Mouse (Mus musculus) lung, postnatal 0 days (tissue): Measurements from ENCODE around the gene 4930519P11Rik. TPM values are rescaled to one million over a fixed set of nuclear protein-coding genes. Genes with fewer than 3 reads are reported as not detected.

Experiments used
- ATAC-seq: fragments of 200-750 bp; cut with Nextera tagmentation; 2 replicates; pipeline ENCODE4 v1.8.0; 2017; ENCODE audit warnings: moderate library complexity
- DNase-seq: peaks from one replicate; pipeline ENCODE4 v3.0.0-alpha.2; 2016; ENCODE audit warnings: low spot score
- H3K27ac ChIP-seq: fragments of 300-500 bp; sonication (generic); 2 replicates; pipeline ENCODE4 v1.5.1; 2014; ENCODE audit warnings: antibody characterized with exemption, mild to moderate bottlenecking, low read length, mixed read lengths
- H3K27me3 ChIP-seq: fragments of 300-500 bp; sonication (generic); replicated peaks from 2 replicates; pipeline ENCODE4 v1.6.1; 2014; ENCODE audit warnings: low read length, mixed read lengths; ENCODE audit not compliant: insufficient read depth
- H3K36me3 ChIP-seq: fragments of 300-500 bp; sonication (generic); 2 replicates; pipeline ENCODE4 v1.6.1; 2014; ENCODE audit warnings: low read length, mixed read lengths; ENCODE audit not compliant: insufficient read depth
- H3K4me1 ChIP-seq: fragments of 300-500 bp; sonication (generic); 2 replicates; pipeline ENCODE4 v1.6.1; 2014; ENCODE audit warnings: antibody characterized with exemption, low read depth, low read length, mixed read lengths; ENCODE audit not compliant: insufficient read depth
- H3K4me2 ChIP-seq: fragments of 300-500 bp; sonication (generic); replicated peaks from 2 replicates; pipeline ENCODE4 v1.6.1; 2014; ENCODE audit warnings: low read depth, mild to moderate bottlenecking, low read length, moderate library complexity, mixed read lengths
- H3K4me3 ChIP-seq: fragments of 300-500 bp; sonication (generic); 2 replicates; pipeline ENCODE4 v1.5.1; 2014; ENCODE audit warnings: low read depth, low read length
- H3K9ac ChIP-seq: fragments of 300-500 bp; sonication (generic); replicated peaks from 2 replicates; pipeline ENCODE4 v1.6.1; 2014; ENCODE audit warnings: low read depth, mild to moderate bottlenecking
- H3K9me3 ChIP-seq: fragments of 300-500 bp; sonication (generic); 2 replicates; pipeline ENCODE4 v1.6.1; 2016; ENCODE audit warnings: low read length, mixed read lengths
- CTCF ChIP-seq: IDR thresholded peaks from 2 replicates; pipeline ENCODE4 v1.5.1; 2016; ENCODE audit warnings: antibody characterized with exemption, mild to moderate bottlenecking
- EP300 ChIP-seq: IDR thresholded peaks from 2 replicates; pipeline ENCODE4 v1.6.1; 2016; ENCODE audit warnings: antibody characterized with exemption, mild to moderate bottlenecking, control low read depth
- whole genome bisulfite sequencing: fragments of 180-500 bp; shearing (Covaris S2); extraction: QIAGEN DNeasy Blood & Tissue Kit; methylation state at CpG from one replicate; pipeline ENCODE4 v1.1.7; 2014; 5-methylcytosine and 5-hydroxymethylcytosine counted together
- polyA plus RNA-seq: library from polyadenylated mRNA; unstranded; fragments of >200 nt; fragmentation: Nextera tagmentation; extraction: Ambion mirVana; gene quantifications from 2 replicates; pipeline ENCODE4 v1.2.1, GENCODE M21; 2015

4930519P11Rik gene
- polyA plus RNA-seq, 1 experiment from 2014 or later, result 0.61 TPM

DNA sequence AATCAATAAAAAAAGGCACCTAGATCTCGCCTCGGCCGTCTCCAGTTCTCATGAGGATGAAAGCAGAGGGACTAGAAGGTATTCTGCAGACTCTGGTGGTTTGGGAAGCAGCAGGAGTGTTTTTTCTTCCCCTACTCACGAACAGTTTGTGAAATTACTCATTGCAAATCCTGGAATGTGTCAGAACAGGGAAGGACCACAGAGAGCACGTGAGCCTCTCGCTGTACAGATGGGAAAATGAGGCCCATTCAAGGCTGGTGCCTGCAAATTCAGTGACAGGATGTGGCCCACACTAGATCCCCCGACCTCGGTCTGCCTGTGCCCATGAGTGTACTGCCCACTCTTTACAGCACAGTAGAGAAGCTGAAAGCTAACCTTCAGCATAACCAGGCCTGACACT lies 41.3 kb downstream of the 4930519P11Rik start:
- H3K4me1 ChIP-seq, result peaks cover 9% of the 10 kb centered on the region
- WGBS, result 57% methylated on average over 8 of the region's 8 CpGs
- no peaks in the 10 kb centered on the region for H3K36me3 ChIP-seq
- H3K27me3 ChIP-seq, result no peaks in the 10 kb centered on the region
- no peak for ATAC-seq
- no peak overlapping the region for H3K27ac ChIP-seq
- H3K4me3 ChIP-seq, result no peak overlapping the region
- DNase-seq, result no peak
- H3K9ac ChIP-seq, result no peak overlapping the region
- TF ChIP-seq EP300 (no peak), CTCF (no peak)
- no peaks in the 10 kb centered on the region for H3K9me3 ChIP-seq
- H3K4me2 ChIP-seq, result no peak overlapping the region

DNA sequence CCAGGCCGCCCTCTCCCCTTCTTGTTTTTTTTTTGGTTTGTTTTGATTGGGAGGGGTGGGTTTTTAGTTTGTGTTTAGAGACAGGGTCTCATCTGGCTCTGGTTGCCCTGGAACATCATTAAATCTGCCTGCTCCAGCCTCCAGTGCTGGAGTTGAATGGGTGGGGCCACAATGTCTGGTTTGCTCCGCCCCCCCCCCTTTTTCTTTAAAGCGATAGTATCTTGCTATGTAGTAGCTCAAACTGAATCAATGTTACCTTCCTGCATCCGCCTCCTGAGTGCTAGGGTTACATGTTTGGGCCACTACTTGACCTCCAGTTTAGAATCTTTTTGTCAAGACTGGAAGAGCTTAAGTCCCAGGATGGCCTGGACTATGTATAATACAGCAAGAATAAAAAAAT lies 42.0 kb downstream of the 4930519P11Rik start:
- Histone ChIP-seq H3K27ac (no peak overlapping the region), H3K4me2 (no peak overlapping the region), H3K36me3 (no peaks in the 10 kb centered on the region), H3K4me3 (no peak overlapping the region), H3K27me3 (no peaks in the 10 kb centered on the region), H3K9me3 (no peaks in the 10 kb centered on the region), H3K9ac (no peak overlapping the region), H3K4me1 (peaks cover 9% of the 10 kb centered on the region)
- no peak for TF ChIP-seq CTCF
- TF ChIP-seq EP300, result no peak
- ATAC-seq, result no peak
- 83% methylated on average over 4 of the region's 4 CpGs for WGBS
- no peak for DNase-seq

DNA sequence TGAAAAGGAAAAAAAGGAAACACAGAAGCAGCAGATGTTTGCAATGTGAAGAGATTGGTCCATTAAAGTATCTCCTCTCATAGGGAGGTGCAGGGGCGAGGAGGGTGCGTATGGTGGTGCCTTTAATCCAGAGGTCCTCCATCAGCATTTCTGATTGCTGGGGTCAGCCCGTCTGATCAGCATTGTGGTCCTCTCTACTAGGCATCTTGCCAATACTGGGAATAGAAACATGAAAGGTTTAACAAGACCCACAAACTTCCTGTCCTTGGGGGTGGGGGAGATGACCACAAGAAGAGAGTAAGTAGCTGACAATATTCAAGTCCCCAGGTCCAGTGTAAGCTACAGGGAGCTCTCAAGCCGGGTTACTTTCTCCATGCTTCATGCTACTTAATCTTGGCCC lies 42.6 kb downstream of the 4930519P11Rik start:
- H3K9ac ChIP-seq, result no peak overlapping the region
- DNase-seq, result no peak
- H3K9me3 ChIP-seq, result no peaks in the 10 kb centered on the region
- no peaks in the 10 kb centered on the region for H3K27me3 ChIP-seq
- no peaks in the 10 kb centered on the region for H3K36me3 ChIP-seq
- 39% methylated on average over 4 of the region's 4 CpGs for WGBS
- H3K4me3 ChIP-seq, result no peak overlapping the region
- no peak for ATAC-seq
- H3K4me1 ChIP-seq, result peaks cover 9% of the 10 kb centered on the region
- TF ChIP-seq EP300 (no peak), CTCF (no peak)
- no peak overlapping the region for H3K4me2 ChIP-seq
- H3K27ac ChIP-seq, result no peak overlapping the region

DNA sequence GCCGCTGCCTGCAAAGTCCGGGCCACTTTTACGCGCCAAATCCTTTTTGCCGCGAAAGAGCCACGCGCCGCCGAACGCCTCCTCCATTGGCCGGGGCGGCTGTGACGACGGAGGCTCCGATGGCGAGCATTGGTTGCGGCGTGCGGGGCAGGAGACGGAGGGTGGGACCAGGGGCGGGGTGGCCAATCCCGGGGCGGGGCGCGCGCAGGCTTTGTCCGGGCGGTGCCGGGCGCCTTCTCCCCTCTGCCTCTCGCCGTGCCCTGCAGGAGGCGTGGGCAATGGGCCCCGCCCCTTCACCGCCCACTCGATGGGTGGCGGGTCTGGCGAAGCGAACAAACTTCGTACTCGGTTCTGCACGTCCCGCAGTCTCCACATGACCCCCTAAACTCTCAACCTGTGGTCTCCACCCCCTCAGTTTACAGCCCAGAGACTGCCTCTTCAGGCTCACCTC lies 43.4 kb downstream of the 4930519P11Rik start, which contains the start of gene E2f1:
Gene E2f1 (minus strand): TSS at position 57 of the 451 bp plus-strand sequence.
- Histone ChIP-seq H3K27ac (peak within 1 kb of the TSS; percentile 77), H3K27me3 (no peaks in the 10 kb centered on the region), H3K9me3 (no peaks in the 10 kb centered on the region), H3K36me3 (no peaks in the 10 kb centered on the region), H3K4me2 (peak within 1 kb of the TSS; percentile 93), H3K9ac (peak within 1 kb of the TSS; percentile 23; the same call in 1 of the 2 replicates), H3K4me1 (peaks cover 9% of the 10 kb centered on the region), H3K4me3 (peak within 1 kb of the TSS; percentile 73)
- 0% methylated on average over 38 of the region's 44 CpGs for WGBS
- ATAC-seq, result peak; percentile 98
- TF ChIP-seq EP300 (no peak), CTCF (peak; percentile 43)
- DNase-seq, result peak; percentile 97

DNA sequence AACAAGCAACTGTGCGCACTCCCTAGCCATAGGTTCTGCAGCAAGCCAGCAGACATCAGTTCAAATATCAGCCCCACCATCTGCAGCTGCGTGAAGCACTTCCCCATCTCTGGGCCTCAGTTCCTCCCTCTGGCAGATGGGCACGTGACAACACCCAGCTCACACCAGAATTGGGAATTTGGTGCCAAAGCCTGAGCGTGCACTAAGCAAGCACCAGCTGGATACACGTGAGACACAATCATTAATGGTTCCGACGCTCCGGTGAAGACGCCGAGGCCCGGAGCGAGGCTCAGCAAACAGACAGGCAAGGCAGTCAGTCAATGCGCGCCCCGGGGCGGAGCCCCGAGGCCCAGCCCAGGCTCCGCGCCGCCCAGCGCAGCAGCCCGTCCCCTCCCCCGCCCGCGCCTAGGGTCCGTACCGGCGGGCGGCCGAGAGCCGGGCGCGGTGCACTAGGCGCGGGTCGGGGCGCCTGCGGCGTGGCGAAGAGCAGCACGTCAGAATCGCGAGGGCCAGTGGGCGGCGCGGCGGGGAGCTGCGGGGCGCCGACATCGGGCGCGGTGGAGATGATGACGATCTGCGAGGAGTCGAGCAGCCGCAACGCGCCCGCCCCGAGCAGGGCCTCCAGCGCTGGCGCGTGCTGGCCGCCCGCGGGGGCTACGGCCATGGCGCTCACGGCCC lies 44.0 kb downstream of the 4930519P11Rik start:
- H3K4me2 ChIP-seq, result peak overlapping the region; percentile 93
- WGBS, result under 1% methylated on average over 37 of the region's 70 CpGs
- no peaks in the 10 kb centered on the region for H3K9me3 ChIP-seq
- peak; percentile 61 for ATAC-seq
- H3K4me1 ChIP-seq, result peaks cover 9% of the 10 kb centered on the region
- peak overlapping the region; percentile 77 for H3K27ac ChIP-seq
- no peaks in the 10 kb centered on the region for H3K36me3 ChIP-seq
- 0 out of 2 replicates have a peak overlapping the region, but pooled peaks have one; percentile 23 for H3K9ac ChIP-seq
- peak overlapping the region; percentile 73 for H3K4me3 ChIP-seq
- H3K27me3 ChIP-seq, result no peaks in the 10 kb centered on the region
- TF ChIP-seq EP300 (no peak), CTCF (no peak)
- peak; percentile 60 for DNase-seq

DNA sequence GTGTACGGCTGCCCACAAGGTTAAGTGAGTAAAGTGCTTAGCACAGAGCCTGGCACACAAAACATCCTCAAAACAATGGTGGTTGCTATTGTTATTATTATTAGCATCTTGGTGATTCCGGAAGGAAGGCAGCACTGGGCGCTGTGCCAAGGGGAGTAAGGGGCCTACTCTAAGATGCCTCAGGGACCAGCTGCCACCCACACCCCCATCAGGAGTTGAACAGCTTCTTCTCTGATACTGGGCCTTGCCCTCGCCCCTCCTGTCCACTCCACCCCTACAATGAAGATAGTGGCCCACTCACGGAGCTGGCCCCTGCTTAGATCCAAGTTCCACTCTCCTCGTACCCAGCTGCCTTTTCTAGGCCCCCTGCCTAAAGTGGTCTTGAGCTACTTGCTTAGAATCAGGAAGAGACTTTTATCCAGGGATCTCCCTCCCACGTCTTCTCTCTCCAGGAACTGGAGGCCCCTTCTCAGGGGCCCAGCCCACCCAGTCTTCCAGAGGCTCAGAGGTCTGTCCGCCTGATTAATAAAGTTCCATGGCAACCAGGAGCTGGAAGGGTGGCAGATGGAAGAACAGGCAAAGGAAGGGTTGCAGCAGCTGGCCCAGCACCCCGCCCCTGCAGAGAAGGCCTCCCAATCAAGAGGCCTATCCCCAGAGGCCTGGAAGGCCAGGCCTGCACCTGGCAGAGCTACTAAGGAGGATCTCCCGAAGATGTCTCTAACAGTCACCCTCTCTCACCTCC lies 44.7 kb downstream of the 4930519P11Rik start:
- ATAC-seq, result no peak
- Histone ChIP-seq H3K4me3 (peak overlapping the region; percentile 73), H3K27me3 (no peaks in the 10 kb centered on the region), H3K36me3 (no peaks in the 10 kb centered on the region), H3K27ac (peak overlapping the region; percentile 77), H3K9me3 (no peaks in the 10 kb centered on the region), H3K4me1 (peaks cover 9% of the 10 kb centered on the region), H3K9ac (0 out of 2 replicates have a peak overlapping the region, but pooled peaks have one; percentile 23), H3K4me2 (peak overlapping the region; percentile 93)
- TF ChIP-seq EP300 (no peak), CTCF (no peak)
- WGBS, result 13% methylated on average over 10 of the region's 10 CpGs
- DNase-seq, result peak; percentile 35
